Mouse (Mus musculus) heart, postnatal 0 days (tissue): ENCODE data around the gene Mrpl18.

Experiments used
- CTCF ChIP-seq: IDR thresholded peaks from 2 replicates; pipeline ENCODE4 v1.5.1; 2016; ENCODE audit warnings: antibody characterized with exemption, control low read depth, low read depth
- EP300 ChIP-seq: IDR thresholded peaks from 2 replicates; pipeline ENCODE4 v1.6.1; 2016; ENCODE audit warnings: antibody characterized with exemption, low read depth

- TF ChIP-seq EP300, result no peak
- no peak for TF ChIP-seq CTCF
Observed at GRCm38 (mm10) chr17:12903372-12904333, 12.5 kb downstream of the Mrpl18 start.
